Mouse (Mus musculus) right cerebral cortex, adult 18-20 months (tissue): ENCODE data around the gene Ubald1.

Source experiments
- DNase-seq: peaks from one replicate; pipeline ENCODE4 v3.0.0; 2022; ENCODE audit warnings: mixed read lengths

Gene Ubald1

GRCm38 (mm10) chr16:4866101-4866695 lies 13.9 kb downstream of the Ubald1 start:
- no peak for DNase-seq

GRCm38 (mm10) chr16:4863742-4864141 lies 16.4 kb downstream of the Ubald1 start:
- no peak for DNase-seq

- DNase-seq, result peak; percentile 78
Measured at GRCm38 (mm10) chr16:4862863-4863483, 17.1 kb downstream of the Ubald1 start.

- DNase-seq, result no peak
Measured at GRCm38 (mm10) chr16:4861392-4861791, 18.7 kb downstream of the Ubald1 start.

- DNase-seq, result no peak
Measured at GRCm38 (mm10) chr16:4855046-4855650, 25.0 kb downstream of the Ubald1 start.

GRCm38 (mm10) chr16:4850938-4851628 lies 29.0 kb downstream of the Ubald1 start:
- DNase-seq, result no peak

GRCm38 (mm10) chr16:4850361-4850760 lies 29.8 kb downstream of the Ubald1 start:
- no peak for DNase-seq

GRCm38 (mm10) chr16:4848090-4848489 lies 32.0 kb downstream of the Ubald1 start:
- no peak for DNase-seq

- no peak for DNase-seq
Measured at GRCm38 (mm10) chr16:4847041-4847440, 33.1 kb downstream of the Ubald1 start.

GRCm38 (mm10) chr16:4840231-4840630 lies 39.9 kb downstream of the Ubald1 start:
- DNase-seq, result no peak

- no peak for DNase-seq
Measured at GRCm38 (mm10) chr16:4839552-4839951, 40.6 kb downstream of the Ubald1 start.

GRCm38 (mm10) chr16:4837631-4838030 lies 42.5 kb downstream of the Ubald1 start:
- no peak for DNase-seq

GRCm38 (mm10) chr16:4835191-4835590 lies 44.9 kb downstream of the Ubald1 start, which contains the start of gene 4930562C15Rik:
Gene 4930562C15Rik (plus strand): TSS chr16:4835416.
- DNase-seq, result no peak

- peak; percentile 19 for DNase-seq
Measured at GRCm38 (mm10) chr16:4833858-4834257, 46.3 kb downstream of the Ubald1 start.

- DNase-seq, result peak; percentile 67
Measured at GRCm38 (mm10) chr16:4831650-4832419, 48.3 kb downstream of the Ubald1 start.

- DNase-seq, result no peak
Measured at GRCm38 (mm10) chr16:4829271-4829900, 50.7 kb downstream of the Ubald1 start.

GRCm38 (mm10) chr16:4827639-4828038 lies 52.5 kb downstream of the Ubald1 start:
- no peak for DNase-seq
